Mouse (Mus musculus) limb, embryonic 12.5 days (tissue): Measurements from ENCODE around the gene Sytl3. TPM values are rescaled to one million over a fixed set of nuclear protein-coding genes. Genes with fewer than 3 reads are reported as not detected.

Experiments used
- ATAC-seq: fragments of 200-750 bp; cut with Nextera tagmentation; 2 replicates; pipeline ENCODE4 v1.8.0; 2017; ENCODE audit warnings: low read depth, moderate TSS enrichment; ENCODE audit not compliant: insufficient number of reproducible peaks, insufficient read depth, low FRiP score, low TSS enrichment
- H3K27ac ChIP-seq: fragments of 300-500 bp; sonication (generic); 2 replicates; pipeline ENCODE4 v1.5.1; 2016; ENCODE audit warnings: mild to moderate bottlenecking, moderate library complexity
- H3K27me3 ChIP-seq: fragments of 300-500 bp; sonication (generic); 2 replicates; pipeline ENCODE4 v1.6.1; 2016; ENCODE audit warnings: mild to moderate bottlenecking, moderate library complexity
- H3K36me3 ChIP-seq: fragments of 300-500 bp; sonication (generic); 2 replicates; pipeline ENCODE4 v1.6.1; 2016; ENCODE audit warnings: mild to moderate bottlenecking, moderate library complexity
- H3K4me1 ChIP-seq: fragments of 300-500 bp; sonication (generic); replicated peaks from 2 replicates; pipeline ENCODE4 v1.6.1; 2016
- H3K4me2 ChIP-seq: fragments of 300-500 bp; sonication (generic); 2 replicates; pipeline ENCODE4 v1.6.1; 2016; ENCODE audit warnings: mild to moderate bottlenecking, moderate library complexity
- H3K4me3 ChIP-seq: fragments of 300-500 bp; sonication (generic); replicated peaks from 2 replicates; pipeline ENCODE4 v1.5.1; 2016; ENCODE audit warnings: mild to moderate bottlenecking
- H3K9ac ChIP-seq: fragments of 300-500 bp; sonication (generic); replicated peaks from 2 replicates; pipeline ENCODE4 v1.6.1; 2016; ENCODE audit warnings: mild to moderate bottlenecking, moderate library complexity
- H3K9me3 ChIP-seq: fragments of 300-500 bp; sonication (generic); 2 replicates; pipeline ENCODE4 v1.6.1; 2016; ENCODE audit warnings: mild to moderate bottlenecking, moderate library complexity
- WGBS: fragments of 180-500 bp; shearing (Covaris S2); methylation state at CpG from one replicate; pipeline ENCODE4 v1.1.7; 2016; 5-methylcytosine and 5-hydroxymethylcytosine counted together
- polyA plus RNA-seq: library from polyadenylated mRNA; unstranded; fragments of >200 nt; fragmentation: Nextera tagmentation; extraction: Ambion mirVana; gene quantifications from 2 replicates; pipeline ENCODE4 v1.2.1, GENCODE M21; 2016

Sytl3 gene
- polyA plus RNA-seq, 1 experiment from 2014 or later, result not detected

- Histone ChIP-seq H3K27ac (no peak overlapping the region), H3K9ac (no peak overlapping the region), H3K4me1 (peaks cover 51% of the 10 kb centered on the region), H3K4me2 (no peak overlapping the region), H3K4me3 (no peak overlapping the region), H3K36me3 (peaks cover 37% of the 10 kb centered on the region), H3K27me3 (no peaks in the 10 kb centered on the region), H3K9me3 (no peaks in the 10 kb centered on the region)
- no peak for ATAC-seq
- 94% methylated on average over 15 of the region's 15 CpGs for WGBS
Observed at GRCm38 (mm10) chr17:6739756-6740155, 80.9 kb downstream of the Sytl3 start.

GRCm38 (mm10) chr17:6740331-6741170 lies 81.7 kb downstream of the Sytl3 start:
- 85% methylated on average over 19 of the region's 19 CpGs for WGBS
- no peaks in the 10 kb centered on the region for H3K9me3 ChIP-seq
- no peak overlapping the region for H3K27ac ChIP-seq
- no peak overlapping the region for H3K4me3 ChIP-seq
- no peak overlapping the region for H3K4me2 ChIP-seq
- ATAC-seq, result no peak
- no peaks in the 10 kb centered on the region for H3K27me3 ChIP-seq
- peaks cover 59% of the 10 kb centered on the region for H3K4me1 ChIP-seq
- peaks cover 37% of the 10 kb centered on the region for H3K36me3 ChIP-seq
- no peak overlapping the region; the same call in 1 of the 2 replicates for H3K9ac ChIP-seq

- H3K36me3 ChIP-seq, result peaks cover 37% of the 10 kb centered on the region
- no peak overlapping the region for H3K9ac ChIP-seq
- no peak for ATAC-seq
- 87% methylated on average over 12 of the region's 12 CpGs for WGBS
- H3K4me2 ChIP-seq, result no peak overlapping the region
- H3K27me3 ChIP-seq, result no peaks in the 10 kb centered on the region
- H3K9me3 ChIP-seq, result no peaks in the 10 kb centered on the region
- H3K4me1 ChIP-seq, result peaks cover 66% of the 10 kb centered on the region
- H3K27ac ChIP-seq, result no peak overlapping the region
- H3K4me3 ChIP-seq, result no peak overlapping the region
Observed at GRCm38 (mm10) chr17:6741271-6741670, 82.4 kb downstream of the Sytl3 start.

GRCm38 (mm10) chr17:6742083-6743038 lies 83.5 kb downstream of the Sytl3 start:
- H3K4me2 ChIP-seq, result no peak overlapping the region
- H3K4me3 ChIP-seq, result no peak overlapping the region
- H3K27me3 ChIP-seq, result no peaks in the 10 kb centered on the region
- H3K9me3 ChIP-seq, result no peaks in the 10 kb centered on the region
- peaks cover 74% of the 10 kb centered on the region for H3K4me1 ChIP-seq
- peaks cover 40% of the 10 kb centered on the region for H3K36me3 ChIP-seq
- ATAC-seq, result no peak
- H3K27ac ChIP-seq, result no peak overlapping the region
- H3K9ac ChIP-seq, result no peak overlapping the region
- WGBS, result 75% methylated on average over 33 of the region's 33 CpGs

- no peak overlapping the region for H3K4me3 ChIP-seq
- H3K9ac ChIP-seq, result no peak overlapping the region
- no peak overlapping the region for H3K4me2 ChIP-seq
- no peaks in the 10 kb centered on the region for H3K9me3 ChIP-seq
- H3K27ac ChIP-seq, result peak overlapping the region; percentile 53; the same call in 1 of the 2 replicates
- peaks cover 69% of the 10 kb centered on the region for H3K4me1 ChIP-seq
- no peaks in the 10 kb centered on the region for H3K27me3 ChIP-seq
- no peak for ATAC-seq
- H3K36me3 ChIP-seq, result peaks cover 40% of the 10 kb centered on the region
- 88% methylated on average over 11 of the region's 11 CpGs for WGBS
Observed at GRCm38 (mm10) chr17:6743039-6743575, 84.2 kb downstream of the Sytl3 start.

GRCm38 (mm10) chr17:6743787-6744239 lies 84.9 kb downstream of the Sytl3 start:
- WGBS, result 20% methylated on average over 11 of the region's 11 CpGs
- H3K4me1 ChIP-seq, result peaks cover 67% of the 10 kb centered on the region
- no peak overlapping the region for H3K9ac ChIP-seq
- H3K4me3 ChIP-seq, result no peak overlapping the region
- no peaks in the 10 kb centered on the region for H3K9me3 ChIP-seq
- H3K27me3 ChIP-seq, result no peaks in the 10 kb centered on the region
- no peak for ATAC-seq
- H3K4me2 ChIP-seq, result no peak overlapping the region
- peaks cover 42% of the 10 kb centered on the region for H3K36me3 ChIP-seq
- peak overlapping the region; percentile 53; the same call in 1 of the 2 replicates for H3K27ac ChIP-seq

- 64% methylated on average over 9 of the region's 9 CpGs for WGBS
- H3K4me3 ChIP-seq, result no peak overlapping the region
- no peaks in the 10 kb centered on the region for H3K27me3 ChIP-seq
- no peaks in the 10 kb centered on the region for H3K9me3 ChIP-seq
- no peak overlapping the region for H3K4me2 ChIP-seq
- ATAC-seq, result no peak
- peaks cover 36% of the 10 kb centered on the region for H3K36me3 ChIP-seq
- H3K4me1 ChIP-seq, result peaks cover 67% of the 10 kb centered on the region
- no peak overlapping the region for H3K9ac ChIP-seq
- H3K27ac ChIP-seq, result peak overlapping the region; percentile 53; the same call in 1 of the 2 replicates
Observed at GRCm38 (mm10) chr17:6744366-6744765, 85.5 kb downstream of the Sytl3 start.

GRCm38 (mm10) chr17:6744871-6745270 lies 86.0 kb downstream of the Sytl3 start:
- peak overlapping the region; percentile 53; the same call in 1 of the 2 replicates for H3K27ac ChIP-seq
- 92% methylated on average over 14 of the region's 14 CpGs for WGBS
- no peaks in the 10 kb centered on the region for H3K9me3 ChIP-seq
- H3K4me3 ChIP-seq, result no peak overlapping the region
- H3K4me2 ChIP-seq, result no peak overlapping the region
- no peak for ATAC-seq
- H3K36me3 ChIP-seq, result peaks cover 33% of the 10 kb centered on the region
- H3K27me3 ChIP-seq, result no peaks in the 10 kb centered on the region
- no peak overlapping the region for H3K9ac ChIP-seq
- peaks cover 67% of the 10 kb centered on the region for H3K4me1 ChIP-seq

- peaks cover 26% of the 10 kb centered on the region for H3K36me3 ChIP-seq
- no peaks in the 10 kb centered on the region for H3K9me3 ChIP-seq
- no peak overlapping the region for H3K4me3 ChIP-seq
- peak overlapping the region; percentile 53; the same call in 1 of the 2 replicates for H3K27ac ChIP-seq
- no peak for ATAC-seq
- WGBS, result 56% methylated on average over 5 of the region's 5 CpGs
- H3K9ac ChIP-seq, result no peak overlapping the region
- no peak overlapping the region for H3K4me2 ChIP-seq
- peaks cover 63% of the 10 kb centered on the region for H3K4me1 ChIP-seq
- H3K27me3 ChIP-seq, result no peaks in the 10 kb centered on the region
Observed at GRCm38 (mm10) chr17:6745503-6745902, 86.6 kb downstream of the Sytl3 start.

- Histone ChIP-seq H3K4me3 (no peak overlapping the region), H3K27me3 (no peaks in the 10 kb centered on the region), H3K36me3 (peaks cover 22% of the 10 kb centered on the region; the same call in 1 of the 2 replicates), H3K27ac (peak overlapping the region; percentile 53), H3K9me3 (no peaks in the 10 kb centered on the region), H3K9ac (no peak overlapping the region), H3K4me1 (peaks cover 58% of the 10 kb centered on the region), H3K4me2 (0 out of 2 replicates have a peak overlapping the region, but pooled peaks have one; percentile 1)
- ATAC-seq, result peak; percentile 52; the same call in 1 of the 2 replicates
- 41% methylated on average over 9 of the region's 9 CpGs for WGBS
Observed at GRCm38 (mm10) chr17:6745975-6746374, 87.1 kb downstream of the Sytl3 start.
